Comparison of ENCODE assay signal across 7 mouse cellular contexts in genomic region chr5:136987934-136988271, GRCm38 (mm10). TPM values are rescaled to one million over a fixed set of nuclear protein-coding genes. Genes with fewer than 3 reads are reported as not detected.
DNase-seq lines count a peak whose midpoint lies in the region; ATAC-seq lines count a peak whose summit lies in the region.

TSS of gene Znhit1 (minus strand) at chr5:136988021.

- intact Hi-C loops in left cerebral cortex, postnatal 10 days (cut with DNase I): no loop called here

- DNase-seq in thymus, postnatal 0 days (ENCODE audit: low spot score): no peak
- no peak for DNase-seq in thymus, postnatal 10 days (ENCODE audit: low spot score in 2 of 2)
- DNase-seq in embryonic facial prominence, embryonic 10.5 days (ENCODE audit: low spot score): peak; percentile 19
- no peak for DNase-seq in left cerebral cortex, postnatal 10 days (ENCODE audit: extremely low spot score in 1 of 2, low spot score in 2 of 2)
- DNase-seq in cerebellum, adult 18-20 months: no peak

- H3K4me3 ChIP-seq in embryonic facial prominence, embryonic 10.5 days: peak within 1 kb of the TSS; percentile 94
- H3K4me3 ChIP-seq in heart, embryonic 12.5 days: peak within 1 kb of the TSS; percentile 87

- WGBS in embryonic facial prominence, embryonic 10.5 days: 19% methylated on average over 12 of the region's 12 CpGs
- 5% methylated on average over 12 of the region's 12 CpGs for WGBS in heart, embryonic 12.5 days

- peak within 1 kb of the TSS; percentile 93 for H3K9ac ChIP-seq in heart, embryonic 12.5 days

- H3K9me3 ChIP-seq in embryonic facial prominence, embryonic 10.5 days: no peaks in the 10 kb centered on the region
- no peaks in the 10 kb centered on the region for H3K9me3 ChIP-seq in heart, embryonic 12.5 days (replicated peaks)

- no peak for ATAC-seq in heart, embryonic 12.5 days (ENCODE audit: insufficient number of reproducible peaks, low FRiP score)
- no peak for ATAC-seq in monocyte, adult 5-6 weeks (replicated peaks; ENCODE audit: insufficient number of reproducible peaks, low FRiP score, low TSS enrichment, poor library complexity, severe bottlenecking)

- H3K27ac ChIP-seq in embryonic facial prominence, embryonic 10.5 days (replicated peaks): peak within 1 kb of the TSS; percentile 99
- peak within 1 kb of the TSS; percentile 92 for H3K27ac ChIP-seq in heart, embryonic 12.5 days (ENCODE audit: poor library complexity, severe bottlenecking)

- H3K4me2 ChIP-seq in heart, embryonic 12.5 days: peak within 1 kb of the TSS; percentile 93

- H3K4me1 ChIP-seq in embryonic facial prominence, embryonic 10.5 days: peaks cover 22% of the 10 kb centered on the region
- H3K4me1 ChIP-seq in heart, embryonic 12.5 days (replicated peaks): peaks cover 17% of the 10 kb centered on the region

- H3K27me3 ChIP-seq in embryonic facial prominence, embryonic 10.5 days (replicated peaks; ENCODE audit: low read depth, poor library complexity, severe bottlenecking): no peaks in the 10 kb centered on the region
- no peaks in the 10 kb centered on the region for H3K27me3 ChIP-seq in heart, embryonic 12.5 days (replicated peaks)

- H3K36me3 ChIP-seq in embryonic facial prominence, embryonic 10.5 days (replicated peaks): peaks cover 62% of the 10 kb centered on the region
- H3K36me3 ChIP-seq in heart, embryonic 12.5 days: peaks cover 60% of the 10 kb centered on the region

RNA-seq across cellular contexts. Expression of gene Znhit1, which starts in this region (rescaled TPM):
- 66.8 and 72.3 TPM in 2 replicates for polyA plus RNA-seq in thymus, postnatal 0 days (2015; fragmentation: Nextera tagmentation; extraction: Ambion mirVana)
- 106 and 117 TPM in 2 replicates for polyA plus RNA-seq in embryonic facial prominence, embryonic 10.5 days (2016; fragmentation: Nextera tagmentation; extraction: Ambion mirVana)
- 74.4 and 78.1 TPM in 2 replicates for polyA plus RNA-seq in heart, embryonic 12.5 days (2016; fragmentation: Nextera tagmentation; extraction: Ambion mirVana)
- total RNA-seq in left cerebral cortex, postnatal 10 days (2021): 10 to 100 TPM; 77.5 to 84.5 TPM
- total RNA-seq in monocyte, adult 5-6 weeks (2017): 21.8 to 58.2 TPM (median 38.8 TPM) in 3 replicates
